Mouse (Mus musculus) cerebellum, adult 2 months (tissue): ENCODE measurements around the gene Chpt1.

Source experiments
- CTCF ChIP-seq: fragments of 200-500 bp; IDR thresholded peaks from 2 replicates; pipeline ENCODE4 v1.5.1; 2011; ENCODE audit warnings: low read depth, mild to moderate bottlenecking, control low read depth, low read length, moderate library complexity, borderline replicate concordance; ENCODE audit not compliant: insufficient read depth
- POLR2A ChIP-seq: fragments of 200-500 bp; IDR thresholded peaks from 2 replicates; pipeline ENCODE4 v1.6.1; 2011; ENCODE audit warnings: low read length, control low read depth, borderline replicate concordance; ENCODE audit not compliant: insufficient read depth

DNA sequence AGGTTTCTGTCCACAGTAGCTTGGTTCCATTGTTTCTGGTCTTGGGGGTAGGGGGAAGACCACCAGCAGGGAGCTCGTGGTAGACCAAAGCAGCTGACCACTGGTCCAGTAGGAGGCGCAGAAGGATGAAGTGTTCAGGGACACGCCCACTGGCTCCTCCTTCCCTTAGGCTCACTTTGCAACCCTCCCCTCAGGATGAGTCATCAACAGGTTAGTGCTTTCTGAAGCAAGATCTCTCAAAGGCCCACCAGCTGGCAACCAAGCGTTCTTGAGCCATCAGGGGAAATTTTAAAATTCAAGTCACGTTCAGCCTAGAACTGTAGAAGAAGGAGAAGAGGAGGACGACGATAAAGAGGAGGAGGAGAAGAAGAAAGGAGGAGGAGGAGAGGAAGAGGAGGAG, 12.2 kb downstream of the Chpt1 start:
- TF ChIP-seq POLR2A = no peak
- TF ChIP-seq CTCF = no peak
